Mouse (Mus musculus) lung, adult 2 months (tissue): ENCODE measurements around the gene Plekhg1.

ENCODE experiments used
- CTCF ChIP-seq: fragments of 200-500 bp; IDR thresholded peaks from 2 replicates; pipeline ENCODE4 v1.5.1; 2011; ENCODE audit warnings: mild to moderate bottlenecking, low read length, control low read depth; ENCODE audit not compliant: insufficient read depth
- POLR2A ChIP-seq: fragments of 200-500 bp; IDR thresholded peaks from 2 replicates; pipeline ENCODE4 v1.6.1; 2011; ENCODE audit warnings: low read depth, mild to moderate bottlenecking, control low read depth, low read length, borderline replicate concordance; ENCODE audit errors: extremely low read depth

- TF ChIP-seq POLR2A, result no peak
- TF ChIP-seq CTCF, result no peak
Observed at GRCm38 (mm10) chr10:3695332-3695905, 44.7 kb upstream of the Plekhg1 start.
